Mouse (Mus musculus) retina, adult 2 months (tissue): ENCODE measurements at regions not wholly inside any gene's neighbourhood (a gene's known extent, or its start where the extent isn't known, plus 50 kb on each side); places are given as distances from the start of the nearest gene placed in this dataset.
"Not testable (repeated sequence)": the region's sequence is repeated elsewhere in the genome, so short reads cannot be mapped to it uniquely, and the experiment has no call there.

ENCODE experiments used
- DNase-seq: peaks from one replicate; pipeline ENCODE4 v3.0.0-alpha.2; 2012; ENCODE audit warnings: low read depth, low spot score

- no peak for DNase-seq
Observed at GRCm38 (mm10) chr13:31050160-31050788, 76.3 kb downstream of the Gm5447 start.

GRCm38 (mm10) chr13:31051586-31051985, 77.6 kb downstream of the Gm5447 start:
- DNase-seq: not testable (repeated sequence)

DNA sequence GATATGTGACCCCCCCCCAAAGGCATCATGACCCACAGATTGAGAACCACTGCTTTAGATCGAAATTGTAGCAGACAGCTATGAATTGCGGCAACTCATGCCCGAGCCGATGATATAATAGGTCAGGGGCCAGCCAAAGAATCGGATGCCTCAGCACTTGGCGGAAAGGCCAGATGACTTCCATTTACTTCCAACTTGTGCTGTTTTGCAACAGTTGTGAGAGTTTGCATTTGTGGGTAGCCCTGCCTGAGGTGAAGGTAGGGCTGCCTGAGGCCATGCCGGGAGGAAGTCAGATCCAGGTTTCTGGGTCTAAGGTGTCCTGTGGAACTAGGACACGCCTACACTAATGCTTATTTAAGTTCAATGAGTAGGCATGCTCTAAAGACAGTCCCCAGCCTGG, 80.4 kb downstream of the Gm5447 start:
- DNase-seq: no peak

- no peak for DNase-seq
Observed at GRCm38 (mm10) chr13:31055376-31056083, 81.5 kb downstream of the Gm5447 start.

GRCm38 (mm10) chr13:31056154-31056871, 82.3 kb downstream of the Gm5447 start:
- no peak for DNase-seq

DNA sequence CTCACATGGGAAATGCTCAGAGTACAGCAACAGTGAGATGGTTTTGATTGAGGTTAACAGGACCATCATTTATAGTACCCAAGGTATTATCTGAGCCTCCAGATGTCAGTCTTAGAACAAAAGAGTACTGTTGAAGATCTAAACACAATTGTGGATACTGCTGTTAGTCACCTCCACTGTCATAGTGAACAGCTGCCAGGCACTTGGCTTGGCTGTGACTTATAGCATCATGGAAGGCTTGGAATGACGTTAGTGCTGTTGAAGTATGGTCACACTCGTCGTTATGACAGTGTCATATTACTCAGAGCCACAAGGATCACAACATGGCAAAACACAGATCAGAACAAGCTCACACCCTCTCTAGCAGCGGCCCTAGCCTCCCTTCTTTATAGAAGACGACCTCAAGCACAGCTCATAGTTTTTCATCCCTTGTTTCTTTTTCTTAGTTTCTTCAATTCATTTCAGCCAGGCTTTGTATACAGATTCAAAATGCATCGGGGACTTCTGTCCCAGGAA, 87.0 kb downstream of the Gm5447 start:
- DNase-seq: no peak

- no peak for DNase-seq
Observed at GRCm38 (mm10) chr13:31068343-31068742, 94.3 kb downstream of the Gm5447 start.

DNA sequence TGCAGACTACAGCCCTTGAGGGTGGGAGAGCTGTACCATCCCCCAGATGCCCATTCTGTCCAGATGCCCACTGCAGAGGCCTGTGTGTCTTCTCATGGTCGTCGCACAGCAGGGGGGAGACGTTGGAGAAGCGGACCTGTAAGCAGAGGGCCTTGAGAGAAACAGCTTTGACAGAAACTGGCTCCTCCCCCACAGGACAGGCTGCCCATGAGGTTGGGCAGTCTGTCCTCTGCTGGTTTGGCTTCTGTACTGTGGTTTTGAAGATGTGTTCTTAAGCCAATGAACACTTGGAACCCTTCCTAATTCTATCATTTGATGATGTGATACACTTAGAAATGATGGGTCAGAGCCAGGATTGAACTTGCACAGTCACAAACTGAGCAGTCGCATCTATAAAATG, 102.5 kb downstream of the Gm5447 start:
- no peak for DNase-seq

- DNase-seq: no peak
Observed at GRCm38 (mm10) chr13:31078751-31079150, 104.7 kb downstream of the Gm5447 start.

DNA sequence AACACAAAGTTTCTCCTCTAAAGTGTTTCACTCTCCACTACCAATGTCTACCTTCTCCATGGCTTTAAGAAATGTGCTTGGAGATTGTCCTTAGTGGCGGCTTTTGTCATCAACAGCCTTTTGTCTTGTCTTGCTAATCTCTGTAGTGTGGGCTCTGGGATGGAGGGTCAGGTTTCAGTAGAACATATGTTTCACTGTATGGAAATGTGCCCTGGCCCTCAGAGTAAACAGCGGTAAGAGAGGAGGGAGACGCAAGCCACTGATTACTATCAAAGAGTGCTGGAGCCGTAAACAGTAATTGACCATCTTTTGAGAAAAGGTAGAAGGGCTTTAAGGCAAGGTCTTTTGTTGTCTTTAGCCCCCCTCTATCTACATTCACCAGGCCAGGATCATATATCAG, 106.2 kb downstream of the Gm5447 start:
- no peak for DNase-seq

DNA sequence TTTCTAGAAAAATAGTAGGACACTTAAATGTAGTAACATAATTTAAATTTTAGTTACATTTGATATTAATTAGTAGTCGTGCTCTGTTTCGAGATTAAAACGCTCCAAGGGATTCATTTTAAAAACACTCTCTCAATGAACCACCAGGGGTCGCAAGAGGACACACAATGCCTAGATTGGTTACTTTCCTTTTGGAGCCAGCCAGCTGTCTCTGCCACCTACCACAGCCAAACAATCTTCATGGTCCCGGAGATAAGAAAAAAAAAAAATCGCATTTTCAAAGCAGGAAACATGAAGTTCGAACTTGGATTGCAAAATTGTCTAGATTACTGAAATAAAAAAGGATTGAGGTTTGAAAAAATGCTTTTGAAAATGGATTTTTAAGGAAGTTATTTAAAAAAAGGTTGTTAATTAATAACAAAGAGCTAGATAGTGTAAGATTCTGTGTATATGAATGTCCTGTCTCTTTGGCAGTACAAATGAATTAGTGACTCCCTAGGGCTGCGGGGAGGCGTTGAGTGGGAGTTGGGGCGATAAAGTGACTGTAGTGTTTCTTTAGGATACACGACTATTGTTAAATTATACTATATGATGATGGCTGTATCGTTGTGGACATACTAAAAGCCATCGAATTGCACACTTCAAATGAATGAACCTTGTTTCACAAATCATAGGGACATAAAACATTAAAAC, 108.6 kb downstream of the Gm5447 start:
- DNase-seq: peak; percentile 38

GRCm38 (mm10) chr13:31101051-31101450, 127.0 kb downstream of the Gm5447 start:
- DNase-seq: no peak

DNA sequence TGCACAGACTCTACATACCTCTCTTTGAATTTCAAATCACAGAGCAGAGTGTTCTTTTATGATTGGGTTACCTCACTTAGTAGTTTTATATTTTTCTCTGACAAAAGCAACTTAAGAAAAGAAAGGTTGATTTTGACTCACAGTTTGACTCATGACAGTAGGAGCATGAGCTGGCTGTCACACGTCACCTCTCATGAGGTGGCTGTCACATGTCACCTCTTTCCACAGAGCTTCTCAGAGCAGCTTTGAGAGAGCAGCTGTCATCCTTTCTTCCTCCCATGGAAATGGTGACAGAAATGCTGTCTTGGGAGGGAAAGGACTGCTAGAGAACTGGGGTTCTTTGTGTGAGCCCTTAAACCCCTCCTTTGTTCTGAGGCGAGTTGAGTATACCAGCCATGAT, 133.4 kb downstream of the Gm5447 start:
- no peak for DNase-seq

DNA sequence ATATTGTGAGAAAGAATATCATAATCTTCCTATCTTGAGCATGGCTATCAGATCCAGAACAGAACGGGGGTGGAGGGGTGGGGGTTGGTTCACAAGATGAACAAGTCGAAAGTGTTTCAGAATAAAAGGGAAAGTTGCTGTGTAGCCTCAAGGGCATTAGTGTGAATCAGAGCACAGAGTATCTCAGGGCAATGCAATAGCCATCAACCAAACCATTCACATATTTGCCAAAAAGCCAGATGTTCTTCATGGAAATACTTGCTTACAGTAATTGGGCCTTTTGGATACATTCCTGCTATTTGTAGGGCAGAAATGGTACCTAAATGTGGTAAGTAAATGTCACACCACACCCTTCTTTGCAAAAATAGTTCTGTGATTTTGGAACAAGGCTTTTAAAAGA, 135.2 kb downstream of the Gm5447 start:
- DNase-seq: no peak

- no peak for DNase-seq
Observed at GRCm38 (mm10) chr13:31122689-31123088, 148.7 kb downstream of the Gm5447 start.

DNA sequence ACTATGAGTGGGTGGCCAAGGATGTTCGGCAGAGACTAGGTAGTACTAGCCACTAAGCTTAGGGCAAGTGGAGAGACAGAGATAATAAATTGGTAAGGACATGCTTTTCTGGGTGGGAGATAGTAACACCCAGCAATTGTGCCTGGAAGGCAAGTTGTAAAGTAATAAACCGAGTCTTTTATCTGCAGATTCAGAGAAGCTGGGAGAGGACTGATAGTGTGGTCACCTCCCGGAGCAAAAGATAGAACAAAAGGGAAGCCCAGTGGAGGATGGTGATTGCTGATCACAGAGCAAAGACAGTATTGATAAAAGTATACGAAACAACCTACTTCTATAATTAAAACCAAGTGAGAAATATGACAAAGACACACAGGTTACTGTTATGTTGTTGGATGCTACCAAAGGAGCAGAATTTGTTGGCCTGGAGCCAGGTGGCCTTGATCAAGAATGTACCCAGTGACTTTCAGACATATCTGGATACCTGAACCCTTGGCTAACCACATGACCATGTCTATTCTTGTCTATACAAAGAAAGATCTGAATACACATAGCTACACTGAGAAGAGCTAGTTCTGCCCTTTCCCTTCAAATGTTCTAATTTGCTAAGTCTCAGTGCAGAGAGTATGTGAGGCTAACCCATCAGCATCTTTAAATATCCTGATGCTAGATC, 150.7 kb downstream of the Gm5447 start:
- no peak for DNase-seq

DNA sequence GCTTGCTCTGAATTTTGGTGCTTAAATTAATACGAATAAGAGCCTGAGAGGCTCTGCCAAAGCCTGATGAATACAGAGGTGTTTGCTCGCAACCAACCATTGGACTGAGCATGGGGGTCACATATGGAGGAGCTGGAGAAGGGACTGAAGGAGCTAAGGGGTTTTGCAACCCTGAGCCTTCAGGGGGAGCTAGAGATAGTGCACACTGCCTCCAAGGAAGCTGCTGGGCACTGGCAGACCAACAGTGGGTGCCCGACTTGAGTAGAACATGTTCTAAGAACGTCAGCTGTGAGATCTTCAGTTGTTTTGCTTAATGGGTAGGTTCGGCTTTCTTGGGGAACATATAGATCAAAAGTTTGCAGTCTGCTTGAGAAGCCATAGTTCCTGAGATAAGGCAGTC, 158.5 kb downstream of the Gm5447 start:
- no peak for DNase-seq

GRCm38 (mm10) chr13:31139686-31140085, 165.7 kb downstream of the Gm5447 start:
- DNase-seq: no peak

- DNase-seq: no peak
Observed at GRCm38 (mm10) chr13:31147323-31147722, 173.3 kb downstream of the Gm5447 start.

GRCm38 (mm10) chr13:31154066-31154465, 180.1 kb downstream of the Gm5447 start:
- DNase-seq: no peak

DNA sequence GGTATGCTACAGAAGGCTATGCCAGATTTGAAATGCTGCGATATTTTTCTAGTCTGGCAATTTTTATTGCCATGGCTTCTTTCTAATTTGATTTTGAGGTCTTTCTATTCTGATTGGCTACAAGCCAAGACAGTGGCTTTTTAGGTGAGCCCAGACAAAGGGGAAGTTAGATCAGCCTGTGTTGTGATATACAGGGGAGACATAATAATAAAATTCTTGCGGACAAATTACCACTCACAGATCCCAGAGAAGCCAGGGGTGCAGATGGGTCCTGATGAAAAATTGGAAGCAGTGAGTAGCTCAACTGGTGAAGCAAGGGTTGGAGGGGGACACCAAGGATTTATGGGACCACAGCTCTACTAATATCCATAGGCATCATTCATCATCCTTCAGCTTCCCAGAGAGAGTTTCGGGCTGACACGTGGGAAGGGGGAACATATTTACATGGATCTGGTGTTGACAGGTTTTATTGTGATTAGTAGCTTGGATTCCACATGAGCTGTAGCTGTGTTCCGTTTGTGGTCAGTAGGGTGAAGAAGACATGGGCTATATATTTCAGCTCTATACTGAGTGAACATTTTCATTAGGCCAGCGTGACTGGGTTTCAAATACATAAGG, 190.0 kb downstream of the Gm5447 start:
- DNase-seq: no peak
